Mouse (Mus musculus) intestine, embryonic 15.5 days (tissue): ENCODE data around the gene Mrpl49. TPM values are rescaled to one million over a fixed set of nuclear protein-coding genes. Genes with fewer than 3 reads are reported as not detected.

Experiments used
- ATAC-seq: fragments of 200-750 bp; cut with Nextera tagmentation; 2 replicates; pipeline ENCODE4 v1.8.0; 2017; ENCODE audit warnings: moderate TSS enrichment, moderate library complexity
- H3K27ac ChIP-seq: fragments of 300-500 bp; sonication (generic); 2 replicates; pipeline ENCODE4 v1.5.1; 2015; ENCODE audit warnings: mild to moderate bottlenecking, inconsistent platforms
- H3K27me3 ChIP-seq: fragments of 300-500 bp; sonication (generic); replicated peaks from 2 replicates; pipeline ENCODE4 v1.6.1; 2015; ENCODE audit warnings: inconsistent platforms
- H3K36me3 ChIP-seq: fragments of 300-500 bp; sonication (generic); 2 replicates; pipeline ENCODE4 v1.6.1; 2015; ENCODE audit warnings: inconsistent platforms
- H3K4me1 ChIP-seq: fragments of 300-500 bp; sonication (generic); replicated peaks from 2 replicates; pipeline ENCODE4 v1.6.1; 2015; ENCODE audit warnings: inconsistent platforms
- H3K4me2 ChIP-seq: fragments of 300-500 bp; sonication (generic); replicated peaks from 2 replicates; pipeline ENCODE4 v1.6.1; 2015; ENCODE audit warnings: mild to moderate bottlenecking, inconsistent platforms
- H3K4me3 ChIP-seq: fragments of 300-500 bp; sonication (generic); replicated peaks from 2 replicates; pipeline ENCODE4 v1.5.1; 2015; ENCODE audit warnings: inconsistent platforms
- H3K9ac ChIP-seq: fragments of 300-500 bp; sonication (generic); 2 replicates; pipeline ENCODE4 v1.6.1; 2015; ENCODE audit warnings: inconsistent platforms
- H3K9me3 ChIP-seq: fragments of 300-500 bp; sonication (generic); 2 replicates; pipeline ENCODE4 v1.6.1; 2016; ENCODE audit warnings: inconsistent platforms
- WGBS: fragments of 180-500 bp; shearing (Covaris S2); methylation state at CpG from one replicate; pipeline ENCODE4 v1.1.7; 2015; 5-methylcytosine and 5-hydroxymethylcytosine counted together
- polyA plus RNA-seq: library from polyadenylated mRNA; unstranded; fragments of >200 nt; fragmentation: Nextera tagmentation; extraction: Ambion mirVana; gene quantifications from 2 replicates; pipeline ENCODE4 v1.2.1, GENCODE M21; 2015

Mrpl49 gene
- polyA plus RNA-seq, 1 experiment from 2014 or later = 72.7 TPM

DNA sequence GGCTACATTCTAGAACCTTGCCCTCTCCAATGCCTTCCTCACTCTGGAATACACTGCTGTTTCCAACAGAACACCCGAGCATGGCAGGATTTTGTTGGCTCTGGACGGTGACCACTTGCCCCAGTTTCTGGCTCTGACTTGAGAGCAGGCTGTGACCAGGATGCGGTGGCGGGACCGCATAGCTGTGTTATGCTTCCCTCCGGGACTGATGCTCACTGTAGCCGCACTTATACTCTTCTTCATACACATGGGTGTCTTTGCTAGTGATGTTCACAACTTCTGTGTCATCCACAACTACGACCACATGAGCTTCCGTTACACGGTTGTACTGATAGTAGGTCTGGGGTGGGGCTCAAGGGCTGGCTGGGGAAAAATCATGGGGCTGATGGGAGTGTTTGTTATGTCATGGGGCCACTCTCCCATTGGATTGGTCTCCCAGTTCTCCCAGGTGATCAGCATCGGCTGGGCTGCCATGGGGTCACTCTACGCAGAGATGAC, 22.4 kb upstream of the Mrpl49 start, which contains the start of gene Tmem262:
Gene Tmem262, plus strand, starts transcription at position 51 of the 498 bp plus-strand sequence.
- H3K4me1 ChIP-seq = peaks cover 15% of the 10 kb centered on the region
- no peak within 1 kb of the TSS for H3K4me2 ChIP-seq
- no peak within 1 kb of the TSS for H3K27ac ChIP-seq
- peaks cover 21% of the 10 kb centered on the region for H3K36me3 ChIP-seq
- no peaks in the 10 kb centered on the region for H3K9me3 ChIP-seq
- ATAC-seq = no peak
- H3K4me3 ChIP-seq = no peak within 1 kb of the TSS
- no peaks in the 10 kb centered on the region for H3K27me3 ChIP-seq
- WGBS = 92% methylated on average over 12 of the region's 12 CpGs
- no peak within 1 kb of the TSS for H3K9ac ChIP-seq

DNA sequence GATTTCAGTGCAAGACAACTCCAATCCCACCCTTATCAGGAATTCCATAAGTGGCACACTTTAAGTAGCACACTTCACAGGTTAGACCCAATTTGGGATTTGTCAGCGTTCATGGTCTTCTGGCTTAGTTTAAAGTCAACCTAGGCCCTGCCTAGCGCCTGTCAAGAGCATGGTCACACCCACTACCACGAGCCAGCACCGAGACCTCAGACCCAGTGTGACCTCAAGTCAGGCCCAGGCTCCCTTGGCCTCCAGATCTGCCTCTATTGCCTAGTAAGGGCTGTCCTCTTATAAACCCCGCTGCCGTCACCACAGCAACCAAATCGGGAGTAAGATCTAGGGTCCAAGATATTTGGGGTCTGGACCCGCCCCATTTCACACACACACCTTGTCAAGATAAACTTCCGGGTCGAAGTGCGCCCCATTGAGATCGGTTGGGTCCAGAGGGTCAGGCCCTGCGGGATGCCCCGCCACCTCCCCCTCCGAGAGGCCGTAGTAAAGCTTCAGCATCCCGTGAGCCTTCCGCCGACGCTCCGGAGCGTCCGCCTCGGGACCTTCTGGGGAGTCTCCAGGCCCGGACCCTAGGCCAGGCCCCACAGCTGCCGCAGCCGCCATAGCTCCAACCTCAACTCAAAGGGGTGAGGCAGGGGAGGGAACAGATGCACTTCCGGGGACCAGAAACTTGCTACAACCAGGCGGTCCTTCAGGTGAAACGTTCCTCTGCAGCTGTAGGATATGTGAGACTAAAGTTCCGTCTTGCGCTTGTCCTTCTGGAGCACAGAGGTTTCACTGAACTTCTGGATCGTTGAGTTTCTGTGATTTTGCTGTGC, 19.2 kb upstream of the Mrpl49 start, which contains the start of gene Vps51:
Gene Vps51, minus strand, starts transcription at position 668 of the 830 bp plus-strand sequence.
- WGBS = 1% methylated on average over 33 of the region's 33 CpGs
- H3K36me3 ChIP-seq = peaks cover 14% of the 10 kb centered on the region
- ATAC-seq = peak; percentile 93

DNA sequence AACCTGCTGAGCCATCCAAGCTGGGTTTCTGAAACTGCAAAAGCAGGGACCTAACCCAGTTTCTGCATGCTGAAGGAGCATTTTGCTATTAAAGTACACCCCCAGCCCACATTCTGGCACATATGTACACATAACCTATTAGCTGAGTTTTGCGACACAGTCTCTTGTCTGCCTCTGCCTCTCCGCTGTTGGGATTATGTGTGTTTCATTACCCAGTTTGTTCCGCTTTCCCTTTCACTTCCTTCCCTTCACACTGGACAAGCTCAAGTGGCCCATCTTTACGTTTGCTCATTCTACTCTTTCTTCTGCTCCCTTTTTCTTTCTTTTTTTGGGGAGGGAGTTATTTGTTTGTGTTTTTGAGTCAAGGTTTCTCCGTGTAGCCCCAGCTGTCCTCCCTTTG, 16.3 kb upstream of the Mrpl49 start:
- Histone ChIP-seq H3K4me1 (peaks cover 9% of the 10 kb centered on the region), H3K36me3 (peaks cover 26% of the 10 kb centered on the region), H3K9me3 (no peaks in the 10 kb centered on the region), H3K27me3 (no peaks in the 10 kb centered on the region), H3K4me3 (no peak overlapping the region), H3K9ac (no peak overlapping the region), H3K4me2 (no peak overlapping the region), H3K27ac (no peak overlapping the region)
- 87% methylated on average over 5 of the region's 5 CpGs for WGBS
- no peak for ATAC-seq

More for the DNA sequence above, 19.2 kb upstream of the Mrpl49 start, which contains the start of gene Vps51:
- H3K9me3 ChIP-seq = no peaks in the 10 kb centered on the region
- no peaks in the 10 kb centered on the region for H3K27me3 ChIP-seq
- H3K27ac ChIP-seq = peak within 1 kb of the TSS; percentile 89
- peak within 1 kb of the TSS; percentile 81 for H3K9ac ChIP-seq
- peak within 1 kb of the TSS; percentile 84 for H3K4me2 ChIP-seq
- peak within 1 kb of the TSS; percentile 85 for H3K4me3 ChIP-seq
- H3K4me1 ChIP-seq = peaks cover 9% of the 10 kb centered on the region

DNA sequence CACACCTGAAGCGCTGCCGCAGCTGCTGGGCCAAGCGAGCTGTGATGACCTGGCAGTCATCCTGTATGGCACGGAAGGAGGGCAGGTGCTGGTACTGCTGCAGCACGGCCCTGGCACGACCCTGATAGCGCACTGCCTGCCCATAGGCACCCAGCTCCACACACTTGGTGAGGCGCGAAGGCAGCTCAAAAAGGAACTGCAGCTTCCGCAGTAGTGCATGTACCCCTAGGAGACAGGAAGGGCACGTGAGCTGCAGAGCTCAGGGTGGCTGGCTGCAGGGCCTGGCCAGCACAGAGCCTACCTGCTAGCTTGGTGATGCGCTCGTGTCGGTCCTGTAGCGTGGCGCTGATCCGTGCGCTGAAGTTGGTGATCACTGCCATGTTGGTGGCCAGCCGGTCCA, 13.7 kb upstream of the Mrpl49 start:
- Histone ChIP-seq H3K9me3 (no peaks in the 10 kb centered on the region), H3K4me2 (no peak overlapping the region), H3K27ac (no peak overlapping the region), H3K4me1 (peaks cover 24% of the 10 kb centered on the region), H3K9ac (no peak overlapping the region), H3K27me3 (no peaks in the 10 kb centered on the region), H3K36me3 (peaks cover 26% of the 10 kb centered on the region), H3K4me3 (no peak overlapping the region)
- no peak for ATAC-seq
- 94% methylated on average over 19 of the region's 19 CpGs for WGBS

DNA sequence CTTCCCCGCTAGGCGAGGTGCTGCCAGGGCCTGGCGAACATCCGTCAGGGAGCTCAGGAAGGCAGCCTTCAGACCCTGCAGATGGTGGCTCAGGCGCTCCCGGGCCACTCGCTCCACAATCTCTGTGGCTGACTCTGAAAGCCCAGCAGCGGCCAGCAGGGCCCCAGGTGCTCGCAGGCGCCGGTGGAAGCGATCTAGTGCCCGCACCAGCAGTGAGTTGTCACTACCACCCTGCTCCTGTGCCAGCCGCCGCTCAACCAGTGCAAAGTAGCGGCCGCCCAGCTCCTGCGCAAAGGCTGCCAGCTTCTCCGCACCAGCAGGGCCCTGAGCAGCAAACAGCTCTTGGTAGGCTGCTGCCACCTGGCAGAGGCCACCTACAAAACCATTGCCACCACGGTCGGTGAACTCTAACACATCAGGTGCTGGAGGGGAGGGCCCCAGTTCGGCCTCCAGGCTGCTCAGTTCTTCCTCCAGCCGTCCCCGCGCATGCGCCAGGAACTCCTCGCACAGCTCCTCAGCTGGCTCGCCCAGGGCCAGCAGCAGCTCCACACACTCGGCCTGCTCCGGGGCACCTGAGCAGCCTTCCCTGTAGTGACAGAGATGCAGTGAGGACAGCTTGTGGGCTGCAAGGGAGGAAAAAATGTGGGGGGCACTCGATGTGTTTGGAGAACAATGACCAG, 13.1 kb upstream of the Mrpl49 start:
- no peak for ATAC-seq
- Histone ChIP-seq H3K4me1 (peaks cover 21% of the 10 kb centered on the region), H3K27ac (no peak overlapping the region), H3K4me2 (no peak overlapping the region), H3K9me3 (no peaks in the 10 kb centered on the region), H3K9ac (no peak overlapping the region), H3K27me3 (no peaks in the 10 kb centered on the region), H3K36me3 (peaks cover 26% of the 10 kb centered on the region), H3K4me3 (no peak overlapping the region)
- 87% methylated on average over 31 of the region's 31 CpGs for WGBS

DNA sequence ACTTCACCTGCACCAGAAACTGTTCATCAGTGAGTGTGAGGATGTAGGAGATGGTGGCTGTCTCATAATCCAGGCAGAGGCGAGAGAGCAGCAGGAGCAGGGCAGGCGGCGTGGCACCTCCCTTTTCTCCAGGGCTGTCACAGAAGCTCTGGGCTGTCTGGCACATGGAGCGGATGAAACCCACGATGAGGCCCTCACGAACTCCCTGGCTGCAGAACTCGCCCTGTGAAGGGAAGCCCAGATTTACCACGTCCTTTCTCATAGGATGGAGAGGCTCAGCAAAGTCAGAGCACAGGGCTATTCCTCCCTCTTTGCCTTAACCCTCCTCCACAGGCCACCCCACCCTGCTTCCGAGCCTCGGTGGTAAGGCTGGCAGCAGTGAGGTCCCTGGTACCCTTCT, 12.3 kb upstream of the Mrpl49 start:
- Histone ChIP-seq H3K27me3 (no peaks in the 10 kb centered on the region), H3K9me3 (no peaks in the 10 kb centered on the region), H3K4me3 (no peak overlapping the region), H3K36me3 (peaks cover 26% of the 10 kb centered on the region), H3K4me2 (no peak overlapping the region), H3K9ac (no peak overlapping the region), H3K27ac (no peak overlapping the region), H3K4me1 (peaks cover 21% of the 10 kb centered on the region)
- ATAC-seq = no peak
- 91% methylated on average over 10 of the region's 10 CpGs for WGBS

DNA sequence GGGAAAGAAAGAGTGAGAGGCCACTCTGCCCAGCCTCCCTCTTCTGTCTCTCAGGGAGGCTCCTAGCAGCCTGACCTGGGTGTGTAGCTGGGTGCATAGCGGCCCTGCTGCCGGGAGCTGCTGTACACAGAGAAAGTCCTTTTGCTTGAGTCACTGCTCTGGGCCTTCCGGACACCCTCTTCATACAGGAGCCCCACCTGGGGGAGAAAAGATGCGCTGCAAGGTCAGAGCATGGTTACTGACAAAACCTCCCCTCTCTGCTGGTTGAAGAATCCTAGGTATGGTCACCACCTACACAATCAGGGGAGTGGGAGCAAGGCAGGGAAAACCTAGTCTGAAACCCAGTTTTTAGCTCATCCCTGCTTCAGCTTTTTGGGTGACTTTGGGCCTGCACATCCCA, 11.4 kb upstream of the Mrpl49 start:
- no peak for ATAC-seq
- no peak overlapping the region for H3K4me2 ChIP-seq
- no peak overlapping the region for H3K27ac ChIP-seq
- peaks cover 26% of the 10 kb centered on the region for H3K36me3 ChIP-seq
- no peaks in the 10 kb centered on the region for H3K9me3 ChIP-seq
- peaks cover 21% of the 10 kb centered on the region for H3K4me1 ChIP-seq
- no peak overlapping the region for H3K4me3 ChIP-seq
- no peak overlapping the region for H3K9ac ChIP-seq
- WGBS = 61% methylated on average over 4 of the region's 4 CpGs
- no peaks in the 10 kb centered on the region for H3K27me3 ChIP-seq

DNA sequence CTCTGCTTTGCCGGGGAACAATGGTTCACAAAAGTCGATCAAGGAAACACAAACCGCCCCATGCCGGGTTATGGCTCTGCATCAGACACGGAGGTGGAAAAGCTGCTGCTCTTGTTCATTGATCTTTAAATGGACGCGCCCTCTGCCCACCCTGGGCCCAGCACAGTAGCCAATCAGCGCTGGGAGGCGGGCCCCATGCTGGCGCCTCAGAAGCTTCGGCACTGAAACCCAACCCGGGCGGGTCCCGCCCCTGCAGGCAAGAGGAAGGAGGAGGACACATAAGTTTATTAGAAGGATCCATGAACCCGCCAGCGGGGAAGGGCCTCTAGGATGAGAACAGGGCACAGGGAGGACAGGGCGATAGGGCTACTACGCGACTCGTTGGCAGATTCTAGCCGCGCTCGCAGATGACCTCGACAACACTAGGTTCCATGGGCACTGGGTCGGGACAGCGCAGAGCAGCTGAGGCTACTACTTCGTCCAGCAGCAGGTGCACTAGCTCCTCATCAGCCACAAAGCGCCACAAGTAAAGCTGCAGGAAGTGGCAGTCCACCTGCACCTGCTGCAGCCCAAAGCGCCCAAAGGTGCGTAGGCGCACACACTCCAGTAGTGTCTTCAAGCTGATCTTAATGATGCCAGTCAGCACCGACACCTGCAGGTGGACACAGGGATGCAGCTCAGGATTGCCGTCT, 10.3 kb upstream of the Mrpl49 start, which contains the start of gene Tm7sf2:
Gene Tm7sf2, minus strand, starts transcription at position 650 of the 692 bp plus-strand sequence.
- WGBS = 7% methylated on average over 33 of the region's 33 CpGs
- ATAC-seq = peak; percentile 97
- H3K27me3 ChIP-seq = no peaks in the 10 kb centered on the region
- H3K4me1 ChIP-seq = peaks cover 21% of the 10 kb centered on the region
- H3K9me3 ChIP-seq = no peaks in the 10 kb centered on the region
- peak within 1 kb of the TSS; percentile 92 for H3K4me2 ChIP-seq
- peak within 1 kb of the TSS; percentile 76 for H3K27ac ChIP-seq
- H3K36me3 ChIP-seq = peaks cover 26% of the 10 kb centered on the region
- peak within 1 kb of the TSS; percentile 48 for H3K4me3 ChIP-seq
- H3K9ac ChIP-seq = peak within 1 kb of the TSS; percentile 54

DNA sequence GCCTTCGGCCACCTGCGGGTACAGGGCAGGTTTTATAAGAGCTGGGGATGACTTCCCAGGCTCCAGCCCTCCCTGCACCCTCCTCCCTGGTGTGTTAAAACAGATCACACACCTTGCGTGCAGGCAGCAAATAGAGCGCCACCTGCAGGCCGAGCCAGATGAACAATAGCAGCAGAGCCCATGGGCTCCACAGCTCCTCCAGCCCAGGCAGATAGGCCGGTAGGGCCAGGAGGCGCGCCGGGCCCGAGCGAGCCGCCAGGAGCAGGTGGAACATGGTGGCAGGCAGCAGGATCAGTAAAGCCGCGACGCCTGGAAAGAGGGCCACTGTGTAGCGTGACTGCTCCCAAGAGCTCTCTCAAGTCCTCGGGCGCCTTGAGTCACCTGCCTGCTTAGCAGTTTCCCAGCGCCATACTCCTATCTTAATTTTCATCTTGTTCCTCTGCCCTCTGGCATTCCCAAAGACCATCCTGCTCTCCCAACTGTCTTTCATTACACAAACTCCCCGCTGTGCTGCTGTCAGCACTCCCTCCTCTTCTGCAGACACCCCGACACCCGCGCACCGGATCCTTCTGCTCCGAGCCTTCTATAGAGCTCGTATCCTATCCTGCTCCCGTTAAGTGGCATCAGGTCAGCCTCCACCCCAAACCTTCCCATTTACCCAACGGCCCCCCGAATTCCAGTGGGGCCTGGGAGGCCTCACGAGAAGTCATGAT, 9.6 kb upstream of the Mrpl49 start:
- WGBS = under 1% methylated on average over 30 of the region's 30 CpGs
- peak; percentile 70 for ATAC-seq

DNA sequence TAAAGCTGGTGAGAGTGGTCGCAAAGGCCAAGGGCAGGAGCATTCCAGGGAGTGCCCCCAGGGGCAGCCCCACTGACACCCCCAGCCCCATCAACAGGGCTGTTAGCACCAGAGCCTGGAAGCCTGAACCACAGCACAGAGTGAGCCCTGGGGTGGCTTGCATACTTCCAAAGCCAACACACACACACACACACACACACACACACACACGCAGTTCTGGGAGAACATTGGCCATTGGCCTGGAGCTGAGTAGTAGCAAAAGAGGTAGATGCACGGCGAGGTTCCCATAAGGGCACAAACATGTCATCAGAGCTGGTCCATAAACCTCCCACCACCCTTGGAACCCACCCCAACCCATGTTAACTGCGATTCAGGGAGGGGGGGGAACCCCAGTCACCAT, 9.0 kb upstream of the Mrpl49 start:
- peaks cover 33% of the 10 kb centered on the region for H3K4me1 ChIP-seq
- peak overlapping the region; percentile 54 for H3K9ac ChIP-seq
- no peaks in the 10 kb centered on the region for H3K27me3 ChIP-seq
- H3K36me3 ChIP-seq = peaks cover 26% of the 10 kb centered on the region
- no peaks in the 10 kb centered on the region for H3K9me3 ChIP-seq
- H3K27ac ChIP-seq = peak overlapping the region; percentile 76
- H3K4me2 ChIP-seq = peak overlapping the region; percentile 92
- peak overlapping the region; percentile 48 for H3K4me3 ChIP-seq
- 24% methylated on average over 5 of the region's 5 CpGs for WGBS
- ATAC-seq = 0 out of 2 replicates have a peak, but pooled peaks have one; percentile 0

More for the DNA sequence above, 9.6 kb upstream of the Mrpl49 start:
- peak overlapping the region; percentile 76 for H3K27ac ChIP-seq
- peaks cover 28% of the 10 kb centered on the region for H3K4me1 ChIP-seq
- peak overlapping the region; percentile 48 for H3K4me3 ChIP-seq
- no peaks in the 10 kb centered on the region for H3K27me3 ChIP-seq
- H3K4me2 ChIP-seq = peak overlapping the region; percentile 92
- H3K36me3 ChIP-seq = peaks cover 26% of the 10 kb centered on the region
- H3K9ac ChIP-seq = peak overlapping the region; percentile 54
- no peaks in the 10 kb centered on the region for H3K9me3 ChIP-seq

DNA sequence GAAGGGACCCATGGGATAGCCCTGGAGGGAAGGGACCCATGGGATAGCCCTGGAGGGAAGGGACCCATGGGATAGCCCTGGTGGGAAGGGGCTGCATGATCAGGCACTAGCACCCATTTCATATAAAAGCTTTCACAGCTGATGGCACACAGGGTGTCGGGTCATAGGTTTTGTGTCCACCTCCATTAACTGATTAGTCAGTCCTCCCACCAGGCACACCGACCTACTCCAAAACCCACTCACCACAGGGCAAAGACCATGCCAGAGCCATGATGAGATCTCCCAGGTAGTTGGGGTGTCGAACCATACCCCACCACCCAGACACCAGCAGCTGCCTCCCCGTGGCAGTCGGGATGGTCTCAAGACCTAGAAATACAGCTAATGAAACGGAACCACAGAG, 5.5 kb upstream of the Mrpl49 start:
- no peak for ATAC-seq
- 0 out of 2 replicates have a peak, but pooled peaks cover 3% of the 10 kb centered on the region for H3K36me3 ChIP-seq
- H3K27me3 ChIP-seq = no peaks in the 10 kb centered on the region
- no peaks in the 10 kb centered on the region for H3K9me3 ChIP-seq
- WGBS = 89% methylated on average over 6 of the region's 6 CpGs
- H3K4me2 ChIP-seq = peak overlapping the region; percentile 95; the same call in 1 of the 2 replicates
- no peak overlapping the region for H3K27ac ChIP-seq
- no peak overlapping the region for H3K9ac ChIP-seq
- H3K4me3 ChIP-seq = no peak overlapping the region
- peaks cover 29% of the 10 kb centered on the region for H3K4me1 ChIP-seq
